Mouse (Mus musculus): ENCODE results near the gene Flrt2.

GRCm38 (mm10) chr12:95696522-95697025 lies 4.5 kb downstream of the Flrt2 start:
- TF ChIP-seq EP300 (IDR thresholded peaks at IDR 0.05; ENCODE audit: insufficient read depth, low read depth, low read length) (no peak), CTCF (IDR thresholded peaks at IDR 0.05) (no peak)

All from heart, adult 2 months (tissue).